Mouse (Mus musculus): Measurements from ENCODE around the gene Cwc27. TPM values are rescaled to one million over a fixed set of nuclear protein-coding genes. Genes with fewer than 3 reads are reported as not detected.

The Cwc27 gene
- polyA plus RNA-seq, 1 experiment, result not detected

GRCm38 (mm10) chr13:104825470-104825869, 8.5 kb upstream of the Cwc27 start:
- 94% methylated on average over 2 of the region's 2 CpGs for WGBS
- Histone ChIP-seq H3K27ac (ENCODE audit: insufficient read depth, low read depth, low read length) (no peak overlapping the region), H3K4me3 (ENCODE audit: insufficient read depth, low read depth, low read length) (no peak overlapping the region), H3K4me1 (ENCODE audit: control insufficient read depth, insufficient read depth, low read length) (peaks cover 5% of the 10 kb centered on the region)
- no peak for TF ChIP-seq CTCF (IDR thresholded peaks at IDR 0.05; ENCODE audit: insufficient read depth, low read depth, low read length)
- no peak for TF ChIP-seq POLR2A (IDR thresholded peaks at IDR 0.05; ENCODE audit: insufficient read depth, low read depth, low read length)

GRCm38 (mm10) chr13:104822411-104822838, 5.5 kb upstream of the Cwc27 start:
- WGBS, result 34% methylated on average over 8 of the region's 8 CpGs
- Histone ChIP-seq H3K4me1 (ENCODE audit: control insufficient read depth, insufficient read depth, low read length) (peaks cover 11% of the 10 kb centered on the region), H3K27ac (ENCODE audit: insufficient read depth, low read depth, low read length) (no peak overlapping the region), H3K4me3 (ENCODE audit: insufficient read depth, low read depth, low read length) (no peak overlapping the region)
- TF ChIP-seq CTCF (IDR thresholded peaks at IDR 0.05; ENCODE audit: insufficient read depth, low read depth, low read length), result no peak
- TF ChIP-seq POLR2A (IDR thresholded peaks at IDR 0.05; ENCODE audit: insufficient read depth, low read depth, low read length), result no peak

GRCm38 (mm10) chr13:104821908-104822307, 5.0 kb upstream of the Cwc27 start:
- 85% methylated on average over 1 of the region's 1 CpGs for WGBS
- TF ChIP-seq CTCF (IDR thresholded peaks at IDR 0.05; ENCODE audit: insufficient read depth, low read depth, low read length) (no peak), POLR2A (IDR thresholded peaks at IDR 0.05; ENCODE audit: insufficient read depth, low read depth, low read length) (no peak)
- no peak overlapping the region for H3K27ac ChIP-seq (ENCODE audit: insufficient read depth, low read depth, low read length)
- H3K4me1 ChIP-seq (ENCODE audit: control insufficient read depth, insufficient read depth, low read length), result peaks cover 11% of the 10 kb centered on the region
- H3K4me3 ChIP-seq (ENCODE audit: insufficient read depth, low read depth, low read length), result no peak overlapping the region

- no peak for TF ChIP-seq CTCF (IDR thresholded peaks at IDR 0.05; ENCODE audit: insufficient read depth, low read depth, low read length)
- TF ChIP-seq POLR2A (IDR thresholded peaks at IDR 0.05; ENCODE audit: insufficient read depth, low read depth, low read length), result no peak
- Histone ChIP-seq H3K27ac (ENCODE audit: insufficient read depth, low read depth, low read length) (no peak overlapping the region), H3K4me3 (ENCODE audit: insufficient read depth, low read depth, low read length) (no peak overlapping the region), H3K4me1 (ENCODE audit: control insufficient read depth, insufficient read depth, low read length) (peaks cover 11% of the 10 kb centered on the region)
These were observed 4.2 kb upstream of the Cwc27 start for GRCm38 (mm10) chr13:104821192-104821591.

- Histone ChIP-seq H3K4me1 (ENCODE audit: control insufficient read depth, insufficient read depth, low read length) (peaks cover 11% of the 10 kb centered on the region), H3K27ac (ENCODE audit: insufficient read depth, low read depth, low read length) (no peak overlapping the region), H3K4me3 (ENCODE audit: insufficient read depth, low read depth, low read length) (peak overlapping the region; percentile 76)
- TF ChIP-seq CTCF (IDR thresholded peaks at IDR 0.05; ENCODE audit: insufficient read depth, low read depth, low read length) (no peak), POLR2A (IDR thresholded peaks at IDR 0.05; ENCODE audit: insufficient read depth, low read depth, low read length) (no peak)
- WGBS, result 38% methylated on average over 12 of the region's 12 CpGs
These were observed 754 bp upstream of the Cwc27 start for GRCm38 (mm10) chr13:104817696-104818095.

GRCm38 (mm10) chr13:104816270-104816634, 690 bp downstream of the Cwc27 start:
- TF ChIP-seq POLR2A (IDR thresholded peaks at IDR 0.05; ENCODE audit: insufficient read depth, low read depth, low read length) (no peak), CTCF (IDR thresholded peaks at IDR 0.05; ENCODE audit: insufficient read depth, low read depth, low read length) (no peak)
- Histone ChIP-seq H3K4me3 (ENCODE audit: insufficient read depth, low read depth, low read length) (peak overlapping the region; percentile 76), H3K27ac (ENCODE audit: insufficient read depth, low read depth, low read length) (no peak overlapping the region), H3K4me1 (ENCODE audit: control insufficient read depth, insufficient read depth, low read length) (peaks cover 5% of the 10 kb centered on the region; the same call in 1 of the 2 replicates)
- 9% methylated on average over 8 of the region's 8 CpGs for WGBS

GRCm38 (mm10) chr13:104805681-104806080, 11.3 kb downstream of the Cwc27 start:
- no peak overlapping the region for H3K4me3 ChIP-seq (ENCODE audit: insufficient read depth, low read depth, low read length)
- no peak for TF ChIP-seq CTCF (IDR thresholded peaks at IDR 0.05; ENCODE audit: insufficient read depth, low read depth, low read length)
- no peak for TF ChIP-seq POLR2A (IDR thresholded peaks at IDR 0.05; ENCODE audit: insufficient read depth, low read depth, low read length)
- no peak overlapping the region for H3K27ac ChIP-seq (ENCODE audit: insufficient read depth, low read depth, low read length)
- WGBS, result 46% methylated on average over 3 of the region's 3 CpGs
- H3K4me1 ChIP-seq (ENCODE audit: control insufficient read depth, insufficient read depth, low read length), result no peaks in the 10 kb centered on the region

- Histone ChIP-seq H3K4me3 (ENCODE audit: insufficient read depth, low read depth, low read length) (no peak overlapping the region), H3K4me1 (ENCODE audit: control insufficient read depth, insufficient read depth, low read length) (no peaks in the 10 kb centered on the region), H3K27ac (ENCODE audit: insufficient read depth, low read depth, low read length) (no peak overlapping the region)
- WGBS, result 90% methylated on average over 7 of the region's 7 CpGs
- TF ChIP-seq POLR2A (IDR thresholded peaks at IDR 0.05; ENCODE audit: insufficient read depth, low read depth, low read length) (no peak), CTCF (IDR thresholded peaks at IDR 0.05; ENCODE audit: insufficient read depth, low read depth, low read length) (no peak)
These were observed 17.3 kb downstream of the Cwc27 start for GRCm38 (mm10) chr13:104799566-104800182.

- 92% methylated on average over 8 of the region's 8 CpGs for WGBS
- Histone ChIP-seq H3K4me3 (ENCODE audit: insufficient read depth, low read depth, low read length) (no peak overlapping the region), H3K27ac (ENCODE audit: insufficient read depth, low read depth, low read length) (no peak overlapping the region), H3K4me1 (ENCODE audit: control insufficient read depth, insufficient read depth, low read length) (no peaks in the 10 kb centered on the region)
- TF ChIP-seq POLR2A (IDR thresholded peaks at IDR 0.05; ENCODE audit: insufficient read depth, low read depth, low read length) (no peak), CTCF (IDR thresholded peaks at IDR 0.05; ENCODE audit: insufficient read depth, low read depth, low read length) (no peak)
These were observed 17.9 kb downstream of the Cwc27 start for GRCm38 (mm10) chr13:104799067-104799466.
